Mouse (Mus musculus) liver, embryonic 14.5 days (tissue): ENCODE measurements around the gene Hist1h3g.

Source experiments
- CTCF ChIP-seq: IDR thresholded peaks from 2 replicates; pipeline ENCODE4 v1.5.1; 2016; ENCODE audit warnings: antibody characterized with exemption, low read depth, control low read depth
- EP300 ChIP-seq: IDR thresholded peaks from 2 replicates; pipeline ENCODE4 v1.6.1; 2016; ENCODE audit warnings: antibody characterized with exemption, low read depth

GRCm38 (mm10) chr13:23519416-23519815 is 15.8 kb upstream of the Hist1h3g start:
- no peak for TF ChIP-seq CTCF
- peak; percentile 26; the same call in 1 of the 2 replicates for TF ChIP-seq EP300
